Mouse (Mus musculus) brain, adult 2 months (tissue): ENCODE measurements around the gene Arhgdia.

Experiments used
- DNase-seq: peaks from one replicate; pipeline ENCODE4 v3.0.0; 2011; ENCODE audit warnings: low read depth, low spot score

Gene Arhgdia

GRCm38 (mm10) chr11:120581490-120582267 lies at the start of gene Arhgdia:
Gene Arhgdia (minus strand): TSS chr11:120581624.
- peak; percentile 94 for DNase-seq

DNA sequence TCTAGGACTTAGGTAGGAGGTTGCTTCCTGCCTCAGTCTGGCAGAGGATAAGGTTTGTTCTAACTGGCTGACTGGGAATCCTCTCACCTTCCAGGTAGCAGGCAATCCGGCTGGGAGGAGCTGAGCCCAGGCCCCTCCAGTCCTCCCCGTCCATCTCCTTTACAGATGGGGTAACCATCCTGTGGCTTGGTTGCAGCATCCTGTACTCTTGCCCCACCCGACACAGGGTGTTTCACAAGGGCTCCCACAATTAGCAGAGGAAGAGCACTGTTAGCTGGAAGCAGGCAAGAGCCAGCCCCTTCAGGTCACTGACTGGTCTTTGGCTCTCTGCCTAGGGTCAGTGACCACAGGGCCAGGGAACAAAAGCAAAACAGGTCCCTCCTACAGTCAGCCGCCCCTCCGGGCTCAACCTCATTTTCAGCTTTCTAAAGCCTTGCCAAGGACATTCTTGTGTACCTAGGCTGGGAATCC lies 49.0 kb upstream of the Arhgdia start:
- DNase-seq: no peak

GRCm38 (mm10) chr11:120629911-120630310 lies 48.5 kb upstream of the Arhgdia start:
- DNase-seq: no peak

GRCm38 (mm10) chr11:120629341-120629730 lies 47.9 kb upstream of the Arhgdia start:
- peak; percentile 62 for DNase-seq

DNA sequence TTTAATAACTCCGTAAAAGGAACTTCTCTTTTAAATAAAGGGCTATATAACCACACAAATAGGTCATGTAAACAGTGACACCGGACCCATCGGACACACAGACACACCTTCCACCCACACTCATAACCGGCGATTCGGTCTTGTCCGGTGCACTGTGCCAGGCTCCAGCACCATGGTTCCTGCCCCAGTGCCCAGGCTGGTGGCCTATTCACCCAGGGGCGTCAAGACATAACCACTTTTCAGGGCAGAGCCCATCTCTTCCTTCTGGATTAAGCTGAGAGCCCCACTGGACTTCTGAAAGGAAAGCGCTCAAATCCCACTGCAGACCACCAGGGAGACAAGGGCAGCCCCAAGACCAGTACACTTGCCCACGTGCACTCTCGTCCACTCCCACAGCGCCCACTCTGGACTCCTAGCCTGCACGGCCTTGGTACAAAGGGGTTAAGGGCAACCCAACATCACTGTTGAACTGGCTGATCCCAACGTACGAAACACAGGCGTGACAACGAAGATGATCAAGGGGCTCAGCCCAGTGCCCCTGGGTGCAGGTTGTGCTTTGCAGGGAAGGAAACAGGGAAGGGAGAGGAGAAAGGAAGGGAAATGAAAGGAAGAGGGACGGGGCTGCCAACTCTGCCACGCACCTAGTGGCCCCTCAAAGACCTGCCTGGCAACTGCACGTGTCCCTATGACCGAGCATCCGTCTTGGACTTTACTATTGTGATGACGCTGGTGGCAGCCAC lies 47.3 kb upstream of the Arhgdia start:
- DNase-seq: no peak

DNA sequence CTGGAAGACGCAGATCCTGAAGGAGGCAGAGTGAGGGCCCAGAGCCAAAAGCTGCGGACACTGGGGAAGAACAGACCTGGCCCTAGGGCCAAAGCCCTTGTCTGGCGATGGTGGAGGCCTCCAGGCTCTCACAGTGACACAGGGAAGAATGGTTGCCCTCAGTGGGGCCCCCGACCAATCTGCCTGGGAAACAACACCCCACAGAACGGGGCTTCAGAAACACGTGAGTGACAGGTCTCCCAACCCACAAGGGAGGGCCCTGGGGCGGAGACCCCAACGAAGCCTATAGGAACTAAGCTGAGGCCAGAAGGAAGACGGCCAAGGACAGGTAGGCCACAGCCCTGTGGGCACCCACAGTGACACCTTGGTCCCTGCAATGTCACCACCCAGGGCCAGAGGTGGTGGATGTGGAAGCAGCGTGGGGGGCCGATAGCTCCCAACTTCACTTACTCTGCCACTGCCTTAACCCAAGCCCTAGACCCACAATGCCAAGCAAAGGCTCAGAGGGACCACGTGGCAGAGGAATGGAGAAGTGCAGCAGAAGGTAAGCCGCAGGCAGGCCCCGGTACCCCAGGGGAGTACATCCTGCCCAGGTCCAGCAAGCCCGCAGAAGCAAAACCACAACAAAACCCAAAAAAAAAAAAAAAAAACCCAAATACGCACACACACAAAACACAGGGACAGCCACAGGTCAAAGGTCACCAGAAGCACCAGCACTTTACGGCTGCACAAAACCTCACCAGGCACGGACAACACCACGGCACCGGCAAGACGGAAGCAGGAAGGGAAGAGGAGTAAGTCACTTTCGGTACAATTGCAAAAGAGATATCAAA lies 46.3 kb upstream of the Arhgdia start:
- no peak for DNase-seq

DNA sequence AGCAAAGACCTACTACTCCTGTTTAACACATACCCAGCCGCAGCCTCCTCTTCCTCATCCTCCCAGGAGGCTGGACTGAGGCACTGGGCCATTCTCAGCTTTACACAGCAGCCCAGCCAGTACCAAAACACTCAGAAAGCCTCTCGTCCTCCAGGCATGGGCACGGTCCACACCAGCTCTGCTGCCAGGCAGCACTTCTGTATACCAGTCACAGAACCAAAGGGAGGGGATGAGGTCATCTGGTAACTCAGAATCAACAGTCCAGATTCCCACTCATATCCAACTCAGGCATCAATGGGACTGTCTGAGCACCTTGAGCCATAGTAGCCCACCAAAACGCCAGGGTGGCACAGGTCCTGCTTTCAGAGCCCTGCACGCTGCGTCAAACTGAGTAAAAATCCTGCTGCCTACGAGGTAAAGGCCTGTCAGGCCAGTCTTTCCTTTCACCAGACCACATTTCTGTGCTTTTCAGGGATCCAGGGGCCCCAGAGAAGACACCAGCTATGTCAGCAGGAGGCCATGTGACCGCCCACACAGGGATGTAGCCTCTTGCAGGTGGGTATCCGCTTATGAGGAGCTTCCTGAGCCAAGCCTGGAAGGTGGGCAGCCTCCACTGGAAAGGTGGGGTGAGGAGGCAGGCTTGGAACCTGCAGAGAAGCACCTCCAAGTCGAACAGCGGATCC lies 45.5 kb upstream of the Arhgdia start:
- no peak for DNase-seq

DNA sequence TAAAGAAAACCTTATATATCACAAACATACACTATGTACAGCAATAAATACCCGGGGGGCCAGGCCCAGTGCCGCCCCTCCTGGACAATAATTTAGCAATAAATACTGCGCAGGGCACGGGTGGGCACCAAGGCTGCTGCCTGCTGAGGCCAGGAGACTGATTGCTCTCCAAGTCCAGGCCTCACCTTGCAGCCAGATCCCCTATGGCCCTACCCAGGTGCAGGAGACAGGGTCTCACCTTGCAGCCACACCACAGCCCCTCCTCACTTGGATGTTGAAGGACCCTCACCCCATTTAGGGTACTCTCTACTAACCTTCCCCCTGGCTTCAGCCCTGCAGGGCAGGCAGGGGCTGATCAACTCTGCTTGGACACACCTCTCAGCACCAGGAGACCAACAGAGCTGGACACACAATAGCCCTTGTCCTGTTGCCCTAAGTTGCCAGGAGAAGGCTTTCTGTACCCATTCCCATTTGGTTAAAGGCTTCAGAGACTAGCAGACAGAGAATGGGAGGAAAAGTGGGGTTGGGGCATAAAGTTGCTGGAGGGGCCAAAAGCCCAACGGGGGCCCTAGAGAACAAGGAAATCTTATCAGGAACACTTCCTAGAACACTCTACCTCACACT lies 43.8 kb upstream of the Arhgdia start, which contains the start of gene Sirt7:
Gene Sirt7, minus strand, starts transcription at position 89 of the 624 bp plus-strand sequence.
- no peak for DNase-seq

DNA sequence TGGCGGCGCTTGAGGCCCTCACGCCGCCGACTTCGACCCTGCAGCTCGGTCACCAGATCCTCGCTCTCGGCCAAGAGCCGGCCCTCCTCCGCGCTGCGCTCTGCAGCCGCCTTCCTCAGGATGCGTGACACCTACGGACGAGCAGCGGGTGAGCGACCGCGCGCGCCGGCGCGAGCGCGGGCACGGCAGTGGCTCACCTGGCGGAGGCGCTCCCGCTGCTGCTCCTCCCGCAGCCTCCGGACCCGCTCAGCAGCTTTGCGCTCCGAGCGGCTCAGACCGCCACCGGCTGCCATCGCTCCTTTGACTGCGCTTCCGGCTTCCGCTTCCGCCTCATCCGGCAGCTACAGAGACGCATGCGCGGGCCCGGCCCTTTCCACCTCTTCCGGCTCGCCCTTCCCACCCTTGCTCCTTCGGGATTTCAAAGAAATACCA lies 43.3 kb upstream of the Arhgdia start:
- peak; percentile 93 for DNase-seq

DNA sequence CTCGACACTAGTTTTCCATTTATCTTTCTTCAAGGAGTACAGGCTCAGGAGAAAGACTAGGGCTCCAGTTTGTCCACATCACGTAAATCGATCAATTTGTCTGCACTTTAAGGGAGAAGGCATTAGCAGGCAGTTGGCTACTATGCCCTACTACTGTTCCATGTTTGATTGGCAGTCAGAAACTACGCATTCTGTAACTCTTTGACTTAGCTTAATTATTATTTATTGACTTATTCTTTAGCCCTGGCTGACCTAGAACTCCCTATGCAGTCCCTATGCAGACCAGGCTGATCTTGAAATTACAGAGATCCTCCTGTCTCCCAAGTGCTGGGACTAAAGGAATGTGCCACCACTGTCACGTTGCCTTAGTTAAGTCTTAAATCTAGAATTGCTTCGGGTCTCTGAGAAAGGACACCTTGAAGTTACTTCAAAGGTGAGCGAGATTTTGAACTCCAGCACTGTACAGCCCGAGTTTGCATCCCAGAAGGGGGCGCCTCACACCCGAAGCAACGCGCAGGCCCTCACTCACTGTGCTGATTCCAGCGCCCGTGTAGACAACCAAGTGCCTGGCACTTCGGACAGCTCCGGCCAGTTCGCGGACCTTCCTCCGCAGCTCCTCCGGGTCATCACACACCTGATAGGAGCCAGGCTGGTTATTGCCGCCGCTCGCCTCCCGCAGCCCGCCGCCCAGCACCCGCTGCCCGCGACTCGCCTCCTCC lies 42.7 kb upstream of the Arhgdia start:
- DNase-seq: peak; percentile 78

DNA sequence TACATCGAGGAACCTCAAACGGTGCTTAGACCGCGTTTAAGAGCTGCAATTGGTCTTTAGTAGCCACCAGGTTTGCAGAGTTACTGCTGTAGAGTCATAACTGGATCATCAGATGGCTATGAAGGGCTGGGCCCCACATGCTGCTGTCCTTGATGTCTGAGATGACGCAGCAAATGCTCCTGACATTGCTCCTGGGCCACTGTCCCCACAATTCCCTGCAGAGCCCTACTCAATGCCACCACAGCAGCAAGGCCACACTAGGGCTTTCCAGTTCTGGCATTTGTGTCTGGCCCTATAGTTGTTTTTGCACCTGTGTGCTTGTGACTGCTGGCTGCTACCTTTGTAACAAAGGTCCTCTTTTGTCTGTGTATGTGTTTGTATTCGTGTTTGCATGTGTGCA lies 41.4 kb upstream of the Arhgdia start:
- DNase-seq: no peak

GRCm38 (mm10) chr11:120620195-120620594 lies 38.8 kb upstream of the Arhgdia start:
- DNase-seq: no peak

DNA sequence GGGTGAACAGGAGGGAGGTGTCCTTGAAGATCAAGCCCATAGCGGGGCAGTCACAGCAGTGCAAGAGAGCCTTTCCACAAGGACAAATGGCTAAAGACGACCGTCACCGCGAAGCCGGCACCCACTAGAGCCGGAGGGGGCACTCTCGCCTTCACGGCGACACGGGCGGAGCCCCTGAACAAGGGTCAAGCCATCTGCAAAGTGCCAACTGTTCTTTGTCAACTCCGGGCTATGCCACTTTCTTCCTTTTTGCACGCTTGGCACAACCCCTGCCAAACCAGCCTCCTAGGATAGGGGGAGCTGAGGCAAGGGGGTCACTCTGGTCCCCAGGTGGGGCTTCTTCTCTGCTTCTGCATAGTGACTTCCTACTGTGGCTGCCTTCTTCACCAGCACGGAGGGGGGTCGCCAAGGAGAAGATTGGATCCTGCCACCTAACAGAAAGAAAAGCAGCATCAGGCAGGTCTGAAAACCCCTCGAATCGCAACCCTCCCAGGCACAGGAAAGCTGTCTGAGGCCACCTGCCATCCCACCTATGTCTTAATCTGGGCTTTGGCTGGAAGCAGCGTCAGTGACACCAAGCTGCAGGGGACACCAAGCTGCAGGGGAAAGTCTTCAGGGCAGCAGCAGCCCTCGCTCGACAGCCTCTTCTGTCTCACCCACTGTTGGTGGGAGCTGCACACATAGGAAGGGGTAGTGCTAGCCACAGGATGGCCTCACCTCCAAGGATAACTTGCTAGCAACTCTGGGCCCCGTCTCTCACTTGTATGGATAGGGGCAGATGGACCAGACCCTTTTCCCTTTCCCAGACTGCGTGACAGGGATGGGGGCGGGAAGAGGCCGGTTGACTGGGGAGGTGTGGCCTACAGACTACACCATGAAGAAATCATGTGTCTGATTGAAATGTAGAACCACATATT lies 37.5 kb upstream of the Arhgdia start:
- no peak for DNase-seq

GRCm38 (mm10) chr11:120617519-120618112 lies 36.2 kb upstream of the Arhgdia start, which contains the start of gene Pcyt2:
Gene Pcyt2 (minus strand): TSS chr11:120617936.
- peak; percentile 96 for DNase-seq

DNA sequence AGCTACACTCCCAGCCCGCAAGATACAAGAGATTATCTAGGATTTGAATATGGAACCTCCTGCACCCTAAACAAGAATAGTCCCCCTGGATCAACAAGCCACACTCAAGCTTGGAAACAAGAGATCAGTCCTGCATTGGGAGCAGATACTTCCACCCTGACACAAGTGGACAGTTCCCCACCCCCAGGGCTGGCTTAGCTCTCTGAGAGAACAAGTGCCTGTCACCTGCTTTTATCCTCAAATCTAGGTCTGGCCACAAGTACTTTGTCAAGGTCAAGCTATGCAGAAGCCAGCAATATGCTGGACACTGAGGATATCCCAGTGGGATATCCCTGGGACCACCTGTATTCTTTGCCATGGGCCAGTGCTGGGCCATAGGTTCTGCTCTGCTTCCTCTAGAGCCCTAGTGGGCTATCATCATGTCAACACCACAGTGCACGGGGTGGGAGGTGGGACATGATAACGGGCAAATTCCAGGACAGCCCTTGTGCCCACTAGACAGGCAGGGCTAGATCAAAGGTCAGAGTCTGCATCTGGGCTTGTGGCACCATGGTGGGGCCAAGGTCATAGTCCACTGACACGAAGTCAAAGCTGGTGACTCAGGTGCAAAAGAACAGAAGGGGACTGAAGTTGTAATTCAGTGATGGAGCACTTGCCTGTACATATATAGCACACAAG lies 35.3 kb upstream of the Arhgdia start:
- DNase-seq: no peak

DNA sequence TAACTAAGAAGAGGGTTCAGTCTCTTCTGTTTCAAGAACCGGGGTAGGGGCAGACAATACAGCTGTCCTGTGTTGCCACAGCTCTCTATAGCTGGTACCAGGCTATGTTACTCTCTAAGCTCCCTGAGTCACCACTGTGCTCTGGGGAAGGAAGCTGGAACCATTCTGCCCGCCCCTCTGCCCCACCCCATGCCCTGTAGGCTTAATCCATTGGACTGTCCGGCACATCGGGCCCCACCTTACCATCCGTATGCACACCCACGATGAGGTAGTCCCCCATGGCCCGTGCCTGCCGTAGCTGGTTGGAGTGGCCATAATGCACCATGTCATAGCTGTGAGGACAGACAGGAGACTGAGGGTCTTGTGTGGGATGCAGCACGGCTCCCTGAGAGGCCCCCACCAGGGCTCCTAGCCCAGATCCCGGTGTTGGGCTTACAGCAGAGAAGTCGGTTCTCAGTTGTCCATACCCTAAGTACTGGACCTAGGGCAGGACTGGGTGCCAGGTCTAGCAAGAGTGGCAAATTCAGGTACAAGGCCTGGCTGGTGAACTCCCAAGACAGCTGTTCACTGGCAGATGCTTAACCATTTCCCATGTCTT lies 34.3 kb upstream of the Arhgdia start:
- DNase-seq: no peak

DNA sequence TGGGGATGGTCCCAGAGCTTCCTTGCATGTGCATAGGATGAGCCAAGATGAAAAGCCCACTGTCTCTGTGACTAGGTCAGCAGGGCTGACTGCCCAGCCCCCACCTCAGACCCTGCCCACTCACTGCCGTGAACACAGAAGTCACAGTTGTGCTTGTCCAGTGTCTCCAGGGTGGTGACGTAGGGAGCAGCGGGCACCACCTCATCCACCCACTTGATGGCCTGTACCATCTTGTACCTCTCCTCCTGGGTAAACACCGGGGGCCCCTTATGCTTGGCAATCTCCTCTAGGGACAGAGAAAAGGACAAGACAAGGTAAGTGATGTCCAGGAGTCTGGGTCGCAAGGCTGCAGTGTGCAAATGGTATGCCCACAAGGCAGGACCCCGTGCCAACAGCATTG lies 33.7 kb upstream of the Arhgdia start:
- no peak for DNase-seq

DNA sequence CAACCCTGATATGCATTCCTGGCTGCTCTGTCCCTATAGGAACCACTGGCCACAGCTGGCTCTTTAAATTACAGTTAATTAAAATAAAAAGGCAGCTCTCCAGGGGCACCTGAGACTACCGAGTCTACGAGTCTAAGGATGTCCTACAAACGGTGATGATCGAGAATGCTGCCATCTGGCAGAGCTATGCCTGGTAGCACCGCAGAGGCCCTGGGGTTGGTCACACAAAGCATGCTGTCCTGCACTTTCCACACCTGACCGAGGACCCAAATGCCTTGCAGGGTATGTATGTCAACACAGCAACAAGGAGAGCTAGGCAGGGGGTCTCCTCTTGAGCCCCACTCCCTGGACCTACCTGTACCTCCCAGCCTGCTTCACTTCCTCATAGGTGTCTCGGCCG lies 32.6 kb upstream of the Arhgdia start:
- no peak for DNase-seq
